Mouse (Mus musculus) heart, embryonic 12.5 days (tissue): Measurements from ENCODE around the gene Gja6. TPM values are rescaled to one million over a fixed set of nuclear protein-coding genes. Genes with fewer than 3 reads are reported as not detected.

Experiments
- ATAC-seq: fragments of 200-750 bp; cut with Nextera tagmentation; 2 replicates; pipeline ENCODE4 v1.8.0; 2017; ENCODE audit warnings: moderate TSS enrichment, moderate library complexity; ENCODE audit not compliant: insufficient number of reproducible peaks, low FRiP score
- H3K27ac ChIP-seq: fragments of 300-500 bp; sonication (generic); 2 replicates; pipeline ENCODE4 v1.5.1; 2016; ENCODE audit warnings: mild to moderate bottlenecking, moderate library complexity; ENCODE audit not compliant: poor library complexity, severe bottlenecking
- H3K27me3 ChIP-seq: fragments of 300-500 bp; sonication (generic); replicated peaks from 2 replicates; pipeline ENCODE4 v1.6.1; 2016; ENCODE audit warnings: mild to moderate bottlenecking, moderate library complexity
- H3K36me3 ChIP-seq: fragments of 300-500 bp; sonication (generic); 2 replicates; pipeline ENCODE4 v1.6.1; 2016; ENCODE audit warnings: mild to moderate bottlenecking, moderate library complexity
- H3K4me1 ChIP-seq: fragments of 300-500 bp; sonication (generic); replicated peaks from 2 replicates; pipeline ENCODE4 v1.6.1; 2016; ENCODE audit warnings: mild to moderate bottlenecking
- H3K4me2 ChIP-seq: fragments of 300-500 bp; sonication (generic); 2 replicates; pipeline ENCODE4 v1.6.1; 2016; ENCODE audit warnings: mild to moderate bottlenecking, moderate library complexity
- H3K4me3 ChIP-seq: fragments of 300-500 bp; sonication (generic); 2 replicates; pipeline ENCODE4 v1.5.1; 2016; ENCODE audit warnings: mild to moderate bottlenecking
- H3K9ac ChIP-seq: fragments of 300-500 bp; sonication (generic); 2 replicates; pipeline ENCODE4 v1.6.1; 2016; ENCODE audit warnings: mild to moderate bottlenecking, moderate library complexity
- H3K9me3 ChIP-seq: fragments of 300-500 bp; sonication (generic); replicated peaks from 2 replicates; pipeline ENCODE4 v1.6.1; 2016; ENCODE audit warnings: mild to moderate bottlenecking, moderate library complexity
- WGBS: fragments of 180-500 bp; shearing (Covaris S2); methylation state at CpG from one replicate; pipeline ENCODE4 v1.1.7; 2016; 5-methylcytosine and 5-hydroxymethylcytosine counted together
- polyA plus RNA-seq: library from polyadenylated mRNA; unstranded; fragments of >200 nt; fragmentation: Nextera tagmentation; extraction: Ambion mirVana; gene quantifications from 2 replicates; pipeline ENCODE4 v1.2.1, GENCODE M21; 2016

The Gja6 gene
- 0.09 and 0.22 TPM in 2 replicates for polyA plus RNA-seq

DNA sequence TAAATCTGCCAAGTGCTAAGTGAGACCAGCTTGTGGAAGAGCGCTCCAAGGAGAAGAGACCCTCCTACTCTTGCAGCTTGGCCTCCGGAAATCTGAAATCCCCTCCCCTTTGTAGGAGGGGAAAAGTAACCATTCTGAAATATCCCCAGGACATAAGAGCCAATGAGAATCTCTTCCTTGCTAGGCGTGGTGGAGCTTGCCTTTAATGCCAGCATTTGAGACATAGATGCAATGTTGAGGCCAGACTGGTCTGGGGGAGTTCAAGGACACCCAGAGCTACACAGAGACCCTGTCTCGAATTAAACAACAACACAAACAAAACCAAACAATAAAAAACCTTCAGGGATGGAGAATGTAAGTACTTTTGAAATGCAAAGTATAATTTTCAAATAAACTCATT lies at the start of gene Gja6:
Gja6 (minus strand) TSS at position 101 of the 400 bp plus-strand sequence.
- WGBS, result 71% methylated on average over 4 of the region's 4 CpGs
- H3K27ac ChIP-seq, result no peak within 1 kb of the TSS
- no peak within 1 kb of the TSS for H3K9ac ChIP-seq
- H3K4me2 ChIP-seq, result no peak within 1 kb of the TSS
- H3K9me3 ChIP-seq, result no peaks in the 10 kb centered on the region
- no peak for ATAC-seq
- no peaks in the 10 kb centered on the region for H3K36me3 ChIP-seq
- no peaks in the 10 kb centered on the region for H3K4me1 ChIP-seq
- H3K27me3 ChIP-seq, result no peaks in the 10 kb centered on the region
- no peak within 1 kb of the TSS for H3K4me3 ChIP-seq

DNA sequence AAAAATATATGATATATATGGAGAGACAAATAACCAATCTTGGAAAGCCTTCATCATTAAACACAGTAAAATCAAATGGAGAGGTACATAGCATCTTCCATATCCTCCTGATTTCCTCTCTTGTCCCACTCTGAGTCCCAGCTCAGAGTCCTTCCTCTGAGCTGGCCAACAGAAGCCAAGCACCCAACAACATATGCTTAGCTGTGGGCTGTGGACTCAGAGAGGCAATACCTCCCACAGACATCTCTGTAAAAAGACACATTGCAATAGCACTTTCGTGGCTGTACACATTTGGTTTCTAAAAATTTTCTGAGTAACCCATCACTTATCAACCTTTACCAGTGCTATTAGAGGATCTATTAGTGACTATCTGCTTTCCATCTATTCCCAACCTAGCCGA lies 42.7 kb upstream of the Gja6 start:
- Histone ChIP-seq H3K9me3 (no peaks in the 10 kb centered on the region), H3K27ac (no peak overlapping the region), H3K36me3 (no peaks in the 10 kb centered on the region), H3K27me3 (no peaks in the 10 kb centered on the region), H3K4me2 (no peak overlapping the region), H3K4me1 (no peaks in the 10 kb centered on the region), H3K4me3 (no peak overlapping the region), H3K9ac (no peak overlapping the region)
- 83% methylated on average over 2 of the region's 2 CpGs for WGBS
- no peak for ATAC-seq

GRCm38 (mm10) chrX:160944722-160945121 lies 37.9 kb upstream of the Gja6 start:
- WGBS, result 77% methylated on average over 4 of the region's 4 CpGs
- no peak overlapping the region for H3K9ac ChIP-seq
- no peak overlapping the region for H3K27ac ChIP-seq
- ATAC-seq, result no peak
- H3K9me3 ChIP-seq, result no peaks in the 10 kb centered on the region
- no peaks in the 10 kb centered on the region for H3K4me1 ChIP-seq
- H3K4me2 ChIP-seq, result no peak overlapping the region
- no peaks in the 10 kb centered on the region for H3K27me3 ChIP-seq
- no peaks in the 10 kb centered on the region for H3K36me3 ChIP-seq
- H3K4me3 ChIP-seq, result no peak overlapping the region

DNA sequence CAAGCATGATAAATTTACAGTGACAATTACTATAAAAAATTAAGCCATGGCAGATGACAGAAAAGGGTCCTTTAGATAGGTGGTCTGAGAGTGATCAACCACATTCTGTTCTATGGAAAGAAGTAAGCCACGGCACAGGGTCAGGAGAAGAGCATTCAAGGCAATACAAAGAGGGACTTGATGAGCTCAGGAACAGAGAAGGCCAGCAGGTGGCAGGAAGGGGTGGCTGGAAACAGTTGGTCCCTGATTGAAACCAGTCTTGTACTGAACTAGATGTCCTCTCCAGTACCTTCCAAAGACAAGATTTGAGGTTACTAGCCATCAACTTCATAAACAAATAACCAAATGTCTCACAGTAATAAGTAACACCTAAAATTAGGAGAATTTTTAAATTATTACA lies 28.7 kb upstream of the Gja6 start:
- no peaks in the 10 kb centered on the region for H3K36me3 ChIP-seq
- H3K4me2 ChIP-seq, result no peak overlapping the region
- H3K9me3 ChIP-seq, result no peaks in the 10 kb centered on the region
- no peak for ATAC-seq
- H3K27me3 ChIP-seq, result no peaks in the 10 kb centered on the region
- 57% methylated on average over 1 of the region's 1 CpGs for WGBS
- no peak overlapping the region for H3K9ac ChIP-seq
- H3K4me3 ChIP-seq, result no peak overlapping the region
- no peaks in the 10 kb centered on the region for H3K4me1 ChIP-seq
- no peak overlapping the region for H3K27ac ChIP-seq

- ATAC-seq, result no peak
- Histone ChIP-seq H3K27ac (no peak overlapping the region), H3K4me3 (no peak overlapping the region), H3K9me3 (no peaks in the 10 kb centered on the region), H3K27me3 (no peaks in the 10 kb centered on the region), H3K4me2 (no peak overlapping the region), H3K4me1 (no peaks in the 10 kb centered on the region), H3K36me3 (no peaks in the 10 kb centered on the region), H3K9ac (no peak overlapping the region)
These were observed 23.8 kb upstream of the Gja6 start for GRCm38 (mm10) chrX:160930656-160931055.

- 74% methylated on average over 1 of the region's 1 CpGs for WGBS
- Histone ChIP-seq H3K4me1 (no peaks in the 10 kb centered on the region), H3K9me3 (no peaks in the 10 kb centered on the region), H3K27ac (no peak overlapping the region), H3K4me3 (no peak overlapping the region), H3K27me3 (no peaks in the 10 kb centered on the region), H3K36me3 (no peaks in the 10 kb centered on the region), H3K9ac (no peak overlapping the region), H3K4me2 (no peak overlapping the region)
- ATAC-seq, result no peak
These were observed 22.0 kb upstream of the Gja6 start for GRCm38 (mm10) chrX:160928870-160929269.

DNA sequence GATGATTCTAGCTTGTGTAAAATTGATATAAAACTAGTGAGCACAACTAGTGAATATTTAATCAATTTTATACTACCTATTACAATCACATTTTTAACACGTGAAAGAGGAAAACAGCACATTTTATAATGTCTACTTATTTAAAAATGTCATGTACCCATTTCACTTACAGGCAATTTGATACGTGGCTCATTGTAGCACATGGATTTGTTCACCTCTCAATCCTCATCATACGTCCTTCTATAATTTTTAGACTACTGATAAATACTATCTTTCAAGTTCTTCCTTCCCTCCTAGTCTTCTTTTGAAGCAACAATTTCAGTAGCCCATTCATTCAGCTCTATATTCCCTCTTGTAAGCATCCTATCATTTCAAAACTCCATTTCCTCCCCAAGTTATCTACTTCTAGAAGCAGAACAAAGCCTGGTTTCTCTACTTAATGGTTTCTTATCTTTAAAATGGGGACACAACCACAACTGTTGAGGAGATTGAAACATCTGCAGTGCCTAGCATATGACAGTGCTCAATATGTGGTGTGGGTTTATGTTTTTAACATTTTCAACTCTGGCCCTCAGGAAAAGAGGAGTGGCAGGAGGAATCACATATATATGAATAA lies 12.3 kb upstream of the Gja6 start:
- Histone ChIP-seq H3K4me2 (no peak overlapping the region), H3K27ac (no peak overlapping the region), H3K4me1 (no peaks in the 10 kb centered on the region), H3K4me3 (no peak overlapping the region), H3K27me3 (no peaks in the 10 kb centered on the region), H3K9me3 (no peaks in the 10 kb centered on the region), H3K36me3 (no peaks in the 10 kb centered on the region), H3K9ac (no peak overlapping the region)
- 74% methylated on average over 3 of the region's 3 CpGs for WGBS
- ATAC-seq, result no peak

- Histone ChIP-seq H3K9me3 (no peaks in the 10 kb centered on the region), H3K4me3 (no peak overlapping the region), H3K27ac (no peak overlapping the region), H3K4me2 (no peak overlapping the region), H3K9ac (no peak overlapping the region), H3K36me3 (no peaks in the 10 kb centered on the region), H3K4me1 (no peaks in the 10 kb centered on the region), H3K27me3 (no peaks in the 10 kb centered on the region)
- 50% methylated on average over 4 of the region's 4 CpGs for WGBS
- no peak for ATAC-seq
These were observed 375 bp downstream of the Gja6 start for GRCm38 (mm10) chrX:160906477-160906876.

DNA sequence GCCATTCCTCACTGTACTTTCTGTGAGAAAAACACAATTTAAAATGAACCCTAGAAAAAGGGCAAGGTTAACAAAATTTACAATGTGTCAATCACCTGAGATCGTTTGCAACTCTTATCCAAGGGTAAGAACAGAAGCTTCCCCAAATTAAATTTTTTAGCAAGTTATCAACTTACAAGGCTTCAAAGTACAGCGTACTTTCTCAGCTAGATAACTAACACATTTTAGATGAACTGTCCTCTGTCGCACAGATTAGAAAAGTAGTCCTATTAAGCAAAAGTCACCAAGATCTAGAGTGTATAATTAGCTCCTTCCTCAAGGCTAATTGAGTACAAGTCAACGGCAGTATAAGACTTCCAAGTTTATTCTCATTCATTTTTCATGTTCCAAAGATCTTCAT lies 939 bp downstream of the Gja6 start:
- no peak overlapping the region for H3K4me3 ChIP-seq
- no peaks in the 10 kb centered on the region for H3K36me3 ChIP-seq
- 66% methylated on average over 4 of the region's 4 CpGs for WGBS
- no peak overlapping the region for H3K27ac ChIP-seq
- H3K27me3 ChIP-seq, result no peaks in the 10 kb centered on the region
- H3K9me3 ChIP-seq, result no peaks in the 10 kb centered on the region
- H3K4me2 ChIP-seq, result no peak overlapping the region
- H3K4me1 ChIP-seq, result no peaks in the 10 kb centered on the region
- no peak overlapping the region for H3K9ac ChIP-seq
- ATAC-seq, result no peak

DNA sequence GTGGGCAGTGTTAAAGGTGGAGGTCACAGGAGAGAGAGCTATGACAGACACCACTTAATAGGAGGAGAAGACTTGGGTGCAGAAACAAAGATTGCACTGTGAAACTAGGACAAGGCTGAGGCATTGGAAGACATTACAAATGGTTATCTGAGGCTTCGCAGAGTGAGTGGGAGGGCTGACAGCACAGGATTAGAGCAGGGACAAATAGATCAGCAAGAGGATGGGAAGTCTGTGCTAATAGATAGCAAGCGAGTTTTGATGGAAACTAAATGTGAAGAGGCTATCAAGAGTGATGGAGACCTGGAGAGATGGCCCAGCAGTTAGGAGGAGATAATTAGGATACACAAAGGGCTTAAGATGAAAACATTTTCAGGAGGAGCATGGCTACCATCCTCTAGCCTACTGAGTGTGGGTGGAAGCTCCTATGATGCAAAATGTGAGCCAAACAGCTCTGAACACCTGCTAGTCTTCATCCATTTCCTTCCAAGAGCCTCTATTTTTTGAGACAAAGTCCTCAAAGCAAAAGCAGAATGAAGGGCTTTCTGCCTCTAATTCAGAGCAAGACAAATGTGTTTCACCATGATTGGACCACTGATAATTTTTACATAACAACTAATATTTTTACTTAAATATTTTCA lies 1.7 kb downstream of the Gja6 start:
- 44% methylated on average over 2 of the region's 2 CpGs for WGBS
- Histone ChIP-seq H3K4me1 (no peaks in the 10 kb centered on the region), H3K4me3 (no peak overlapping the region), H3K27ac (no peak overlapping the region), H3K36me3 (no peaks in the 10 kb centered on the region), H3K27me3 (no peaks in the 10 kb centered on the region), H3K9me3 (no peaks in the 10 kb centered on the region), H3K4me2 (no peak overlapping the region), H3K9ac (no peak overlapping the region)
- ATAC-seq, result no peak

- ATAC-seq, result no peak
- WGBS, result 84% methylated on average over 2 of the region's 2 CpGs
- Histone ChIP-seq H3K4me1 (no peaks in the 10 kb centered on the region), H3K4me3 (no peak overlapping the region), H3K4me2 (no peak overlapping the region), H3K27me3 (no peaks in the 10 kb centered on the region), H3K27ac (no peak overlapping the region), H3K36me3 (no peaks in the 10 kb centered on the region), H3K9me3 (no peaks in the 10 kb centered on the region), H3K9ac (no peak overlapping the region)
These were observed 5.7 kb downstream of the Gja6 start for GRCm38 (mm10) chrX:160901118-160901517.

- H3K27me3 ChIP-seq, result no peaks in the 10 kb centered on the region
- WGBS, result 34% methylated on average over 1 of the region's 1 CpGs
- no peak for ATAC-seq
- H3K36me3 ChIP-seq, result no peaks in the 10 kb centered on the region
- H3K9ac ChIP-seq, result no peak overlapping the region
- no peak overlapping the region for H3K27ac ChIP-seq
- no peak overlapping the region for H3K4me3 ChIP-seq
- no peaks in the 10 kb centered on the region for H3K9me3 ChIP-seq
- no peaks in the 10 kb centered on the region for H3K4me1 ChIP-seq
- H3K4me2 ChIP-seq, result no peak overlapping the region
These were observed 14.8 kb downstream of the Gja6 start for GRCm38 (mm10) chrX:160892077-160892476.
